Mouse (Mus musculus) Muller cell, postnatal 12 days (primary cell): ENCODE data around the gene Hacd2.
A peak's percentile ranks its signal among the peaks of the same experiment; 100 is the strongest.

ENCODE experiments used
- DNase-seq: peaks from one replicate; pipeline ENCODE4 v3.0.0-alpha.2; 2015; ENCODE audit errors: inconsistent ontology term

The Hacd2 gene

DNA sequence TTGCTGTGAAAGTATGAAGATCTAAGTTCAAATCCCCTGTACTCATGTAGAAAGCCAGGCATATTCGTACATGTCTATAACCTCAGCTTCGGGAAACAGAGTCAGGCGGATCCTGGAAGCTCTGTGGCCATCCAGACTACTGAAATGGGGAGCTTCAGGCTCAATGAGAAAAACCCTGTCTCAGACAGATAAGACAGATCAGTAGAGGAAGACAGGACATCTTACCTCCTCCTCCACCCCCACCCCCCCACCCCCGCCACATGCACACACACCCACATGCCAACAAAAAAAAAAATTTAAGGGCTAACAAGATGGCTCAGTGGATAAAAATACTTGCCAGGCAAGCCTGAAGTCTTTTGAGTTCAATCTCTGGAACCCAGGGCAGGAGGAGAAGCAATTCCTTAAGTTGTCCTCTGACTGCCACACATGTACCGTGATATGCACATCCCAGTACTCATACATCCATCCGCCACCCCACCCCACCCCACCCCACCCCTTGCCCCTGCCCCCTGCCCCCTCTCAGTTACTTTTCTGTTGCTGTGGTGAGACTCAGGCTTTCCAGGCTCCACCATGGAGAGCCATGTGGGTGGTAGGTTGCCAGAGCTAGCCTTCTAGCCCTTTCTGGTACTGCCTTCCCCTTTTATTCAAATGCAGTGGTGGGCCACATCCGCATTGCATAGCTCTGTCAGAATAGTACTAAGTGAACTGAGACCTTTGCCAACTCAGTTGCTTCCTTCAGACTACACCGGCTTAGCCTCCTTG, 32.4 kb downstream of the Hacd2 start:
- DNase-seq, result no peak

- no peak for DNase-seq
Observed at GRCm38 (mm10) chr16:35055194-35055506, 32.9 kb downstream of the Hacd2 start.

- no peak for DNase-seq
Observed at GRCm38 (mm10) chr16:35055861-35056260, 33.6 kb downstream of the Hacd2 start.

- DNase-seq, result peak; percentile 56
Observed at GRCm38 (mm10) chr16:35056306-35056705, 34.1 kb downstream of the Hacd2 start.

DNA sequence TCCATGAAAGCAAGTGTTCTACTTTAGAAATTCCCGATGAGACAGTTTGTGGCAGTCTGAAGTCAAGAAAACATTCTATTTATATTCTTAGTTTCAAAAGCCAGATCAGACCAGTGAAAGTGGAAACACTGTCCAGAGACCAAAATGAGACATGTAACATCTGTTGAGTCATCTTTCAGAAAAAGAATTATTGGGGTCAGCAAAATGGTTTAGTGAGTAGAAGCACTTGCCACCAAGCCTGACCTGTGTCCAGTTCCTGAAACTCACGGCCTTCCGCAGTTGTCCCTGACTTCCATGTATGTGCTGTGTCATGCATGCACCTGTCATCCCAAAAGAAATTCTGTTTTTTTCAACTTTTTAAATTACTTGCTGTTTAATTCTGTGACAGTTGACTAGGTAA, 34.6 kb downstream of the Hacd2 start:
- DNase-seq, result no peak

GRCm38 (mm10) chr16:35061017-35061416, 38.8 kb downstream of the Hacd2 start:
- no peak for DNase-seq

DNA sequence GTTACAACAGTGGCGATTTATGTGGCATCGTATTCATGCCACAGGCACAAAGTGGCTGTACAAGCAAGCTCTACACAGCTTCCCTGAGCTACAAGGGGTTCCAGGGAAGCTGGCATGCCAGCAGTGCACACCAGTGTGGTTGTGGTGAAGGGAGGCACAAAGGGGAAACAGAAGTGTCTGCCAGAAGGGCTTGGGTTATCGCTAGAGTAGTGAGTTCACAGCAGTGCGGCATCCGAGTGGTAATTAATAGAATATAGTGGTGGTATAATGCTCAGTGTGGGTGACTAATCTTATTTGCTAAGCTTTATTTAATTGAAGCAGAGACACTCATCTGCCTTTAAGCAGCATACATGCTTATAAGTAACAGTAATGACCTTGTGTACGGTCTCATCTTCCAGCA, 43.5 kb downstream of the Hacd2 start:
- DNase-seq, result peak; percentile 15

DNA sequence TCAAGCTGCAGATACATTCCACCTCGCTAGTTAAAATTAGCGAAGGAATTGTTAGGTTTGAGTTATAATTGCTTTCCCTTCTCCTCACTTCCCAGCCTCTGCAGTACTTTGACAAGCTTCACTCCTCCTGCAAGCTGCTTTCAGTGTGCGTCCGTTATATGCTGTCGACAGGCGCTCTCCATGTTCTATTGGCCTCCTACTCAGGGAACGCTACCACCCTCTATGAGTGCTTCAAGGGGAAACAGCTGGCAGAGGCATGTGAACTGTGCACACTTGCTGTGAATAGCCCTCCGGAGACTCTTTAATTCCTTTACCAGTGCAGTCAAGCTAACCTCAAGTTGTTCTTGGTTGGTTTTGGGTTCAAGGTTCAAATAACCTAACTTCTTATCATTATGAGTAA, 44.9 kb downstream of the Hacd2 start:
- no peak for DNase-seq

DNA sequence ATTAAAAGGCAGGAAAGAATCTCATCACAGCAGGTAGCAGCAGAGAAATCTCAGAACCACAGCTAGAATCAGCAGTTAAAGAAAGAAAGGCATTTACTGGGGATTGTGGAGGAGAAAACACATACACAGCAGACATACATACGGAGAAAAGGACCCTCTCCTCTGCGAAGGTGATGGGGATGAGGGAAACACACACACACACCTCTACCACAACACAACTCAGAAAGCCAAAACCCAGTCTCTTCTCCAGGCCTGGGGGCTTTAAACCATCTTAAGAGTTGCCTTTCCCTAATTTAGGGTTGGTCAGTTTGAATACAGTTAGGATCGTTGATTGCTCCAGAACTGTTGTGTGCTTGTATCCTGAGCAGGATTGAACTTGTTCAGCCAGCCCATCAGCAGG, 45.4 kb downstream of the Hacd2 start:
- DNase-seq, result no peak

DNA sequence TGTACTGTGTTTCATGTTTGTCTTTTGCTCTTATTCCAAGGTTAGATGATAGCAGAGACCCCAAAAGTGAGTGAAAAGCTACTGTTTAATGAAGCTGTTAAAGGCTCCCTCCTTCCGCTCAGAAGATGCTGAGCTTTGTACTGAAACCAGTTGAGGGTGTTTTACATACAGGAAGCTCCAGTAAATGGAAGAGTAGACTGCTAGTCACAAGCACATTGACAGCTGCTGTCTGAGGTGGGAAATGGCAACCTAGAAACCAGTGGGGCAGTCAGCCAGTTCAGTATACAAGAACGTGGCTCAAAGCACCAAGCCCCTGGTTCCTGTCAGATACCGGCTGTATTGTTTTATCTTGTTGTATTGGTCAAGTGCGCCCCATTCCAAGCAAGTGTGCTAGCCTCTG, 46.7 kb downstream of the Hacd2 start:
- no peak for DNase-seq

DNA sequence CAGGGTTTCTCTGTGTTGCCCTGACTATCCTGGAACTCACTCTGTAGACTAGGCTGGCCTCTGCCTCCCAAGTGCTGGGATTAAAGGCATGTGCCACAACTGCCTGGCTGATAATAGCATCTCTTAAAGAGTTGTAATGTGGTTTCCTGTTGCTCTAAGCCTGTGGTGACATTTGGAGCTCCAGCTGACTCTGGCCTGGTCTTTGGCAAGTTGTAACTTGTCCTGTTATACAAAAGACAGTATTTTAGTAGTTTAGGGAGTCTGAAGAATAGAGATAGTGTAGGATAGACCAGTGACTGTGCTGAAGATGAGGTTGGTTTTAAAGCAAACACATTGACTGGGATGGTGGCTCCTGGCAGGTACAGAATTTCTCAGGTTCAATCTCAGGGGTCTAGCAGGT, 52.2 kb downstream of the Hacd2 start:
- DNase-seq, result no peak

DNA sequence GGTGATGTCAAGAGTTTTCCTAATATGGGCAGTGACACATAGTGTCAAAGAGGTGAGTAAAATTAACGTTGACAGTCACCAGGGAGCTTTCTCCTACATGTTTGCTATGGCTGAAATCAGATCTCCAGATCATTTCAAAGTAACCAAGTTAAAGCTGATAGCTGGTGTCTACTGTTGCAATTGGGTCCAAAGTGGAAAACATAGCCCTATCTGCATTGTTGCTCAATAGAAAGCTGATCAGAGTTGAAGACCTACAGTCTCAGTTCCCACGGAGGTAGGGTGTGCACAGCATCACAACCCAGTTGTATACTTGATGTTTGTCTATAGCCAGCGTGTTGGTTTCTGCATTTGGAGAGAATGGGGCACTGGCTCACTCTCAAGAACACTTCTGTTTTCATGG, 53.4 kb downstream of the Hacd2 start:
- DNase-seq, result no peak

DNA sequence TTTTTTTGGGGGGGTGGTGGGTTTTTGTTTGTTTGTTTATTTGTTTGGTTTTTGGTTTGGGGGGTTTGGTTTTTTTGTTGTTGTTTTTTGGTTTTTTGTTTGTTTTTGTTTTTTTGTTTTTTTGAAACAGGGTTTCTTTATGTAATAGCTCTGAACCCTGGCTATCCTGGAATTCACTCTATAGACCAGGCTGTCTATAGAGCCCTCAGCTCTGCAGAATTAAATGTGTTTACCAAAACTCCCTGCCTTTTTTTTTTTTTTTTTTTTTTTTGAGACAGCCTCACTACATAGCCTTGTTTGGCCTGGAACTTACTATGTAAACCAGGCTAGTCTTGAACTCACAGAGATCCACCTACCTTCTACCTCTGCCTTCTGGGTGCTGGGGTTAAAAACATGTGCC, 71.3 kb downstream of the Hacd2 start:
- no peak for DNase-seq

GRCm38 (mm10) chr16:35097870-35098530, 75.8 kb downstream of the Hacd2 start:
- DNase-seq, result no peak

DNA sequence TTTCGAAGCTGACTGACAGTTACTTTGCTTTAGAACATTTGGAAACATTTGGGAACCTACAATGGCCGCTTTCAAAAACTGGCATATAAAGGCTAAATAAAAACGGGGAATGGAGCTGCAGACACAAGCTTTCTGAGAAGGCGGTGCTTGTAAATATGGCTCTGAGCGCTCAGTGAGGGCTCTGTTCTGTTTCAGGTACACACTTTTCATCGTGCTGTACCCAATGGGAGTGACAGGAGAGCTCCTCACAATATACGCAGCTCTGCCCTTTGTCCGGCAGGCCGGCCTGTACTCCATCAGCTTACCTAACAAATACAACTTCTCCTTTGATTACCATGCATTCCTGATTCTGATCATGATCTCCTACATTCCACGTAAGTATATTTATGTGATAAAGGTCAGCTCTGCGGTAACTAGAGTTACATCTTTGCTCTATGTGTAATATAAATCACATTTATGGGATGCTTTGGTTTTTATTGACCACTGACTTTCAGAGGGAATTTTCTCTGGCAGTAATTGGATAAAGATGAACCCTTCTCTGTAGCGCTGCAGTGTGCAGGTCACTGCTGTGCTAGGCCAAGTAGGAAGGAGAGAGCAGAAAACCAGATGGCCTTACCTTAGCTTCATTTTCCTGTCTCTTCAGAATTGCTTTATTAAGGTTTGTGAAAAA, 79.7 kb downstream of the Hacd2 start:
- DNase-seq, result no peak

GRCm38 (mm10) chr16:35102866-35103620, 80.8 kb downstream of the Hacd2 start:
- peak; percentile 25 for DNase-seq

GRCm38 (mm10) chr16:35107985-35108384, 85.8 kb downstream of the Hacd2 start:
- DNase-seq, result no peak

DNA sequence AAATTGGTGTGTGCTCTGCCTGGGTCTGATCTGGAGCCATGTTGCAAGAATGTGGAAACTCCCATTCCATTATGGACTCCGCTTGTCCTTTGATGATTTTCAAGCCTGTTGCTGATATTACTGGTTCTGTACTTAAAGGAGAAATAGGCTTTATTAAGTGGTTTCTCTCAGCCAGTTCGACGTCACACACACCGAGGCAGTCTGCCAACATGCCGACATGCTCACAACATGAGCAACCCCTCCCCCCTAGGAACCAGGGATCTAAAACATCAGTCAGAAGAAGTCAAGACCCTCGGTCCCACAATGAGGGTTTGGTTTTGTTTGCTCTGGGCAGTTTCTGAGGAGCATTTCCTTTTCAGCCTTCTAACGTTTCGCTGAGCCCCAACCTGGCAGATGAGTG, 86.9 kb downstream of the Hacd2 start:
- DNase-seq, result no peak

DNA sequence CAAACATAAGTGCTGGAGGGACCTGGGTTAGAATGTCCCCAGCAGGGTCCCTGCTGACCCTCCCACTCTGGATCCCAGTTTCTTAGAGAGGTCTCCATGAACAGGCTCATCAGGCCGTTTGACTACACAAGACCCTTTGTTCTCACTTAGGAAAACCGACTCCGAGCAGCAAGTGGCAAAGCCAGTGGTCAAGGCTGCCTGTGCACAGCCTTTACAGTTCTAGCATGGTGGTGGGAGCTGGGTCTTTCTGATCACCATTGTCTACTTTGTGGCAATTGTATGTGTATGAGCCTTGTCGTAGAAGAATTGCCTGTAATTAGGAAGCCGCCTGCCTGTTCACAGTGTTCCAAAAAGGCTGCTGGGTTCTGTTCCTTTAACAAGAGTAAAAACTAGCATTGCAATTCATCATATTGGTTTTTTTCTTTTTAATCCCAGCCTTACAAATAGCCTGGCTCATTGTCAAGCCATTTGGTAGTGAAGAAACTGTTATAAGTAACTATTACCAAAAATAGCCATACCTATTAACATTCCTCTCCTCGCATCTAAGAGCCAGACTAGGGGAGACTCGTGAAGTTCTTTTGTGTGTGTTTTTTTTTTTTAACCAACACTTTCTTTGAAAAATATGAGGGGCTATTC, 87.5 kb downstream of the Hacd2 start:
- DNase-seq, result no peak

- DNase-seq, result peak; percentile 74
Observed at GRCm38 (mm10) chr16:35110410-35111142, 88.3 kb downstream of the Hacd2 start.

GRCm38 (mm10) chr16:35111143-35111620, 89.0 kb downstream of the Hacd2 start:
- no peak for DNase-seq
